Mouse (Mus musculus): ENCODE data around the gene Rragc. TPM values are rescaled to one million over a fixed set of nuclear protein-coding genes. Genes with fewer than 3 reads are reported as not detected.
"Not testable (repeated sequence)": the region's sequence is repeated elsewhere in the genome, so short reads cannot be mapped to it uniquely, and the experiment has no call there.

The Rragc gene
- polyA plus RNA-seq, 1 experiment from 2014 or later = 46.3 TPM

- WGBS = 92% methylated on average over 4 of the region's 4 CpGs
- no peak for ATAC-seq
Observed at GRCm38 (mm10) chr4:123921055-123921565, 3.9 kb downstream of the Rragc start.

DNA sequence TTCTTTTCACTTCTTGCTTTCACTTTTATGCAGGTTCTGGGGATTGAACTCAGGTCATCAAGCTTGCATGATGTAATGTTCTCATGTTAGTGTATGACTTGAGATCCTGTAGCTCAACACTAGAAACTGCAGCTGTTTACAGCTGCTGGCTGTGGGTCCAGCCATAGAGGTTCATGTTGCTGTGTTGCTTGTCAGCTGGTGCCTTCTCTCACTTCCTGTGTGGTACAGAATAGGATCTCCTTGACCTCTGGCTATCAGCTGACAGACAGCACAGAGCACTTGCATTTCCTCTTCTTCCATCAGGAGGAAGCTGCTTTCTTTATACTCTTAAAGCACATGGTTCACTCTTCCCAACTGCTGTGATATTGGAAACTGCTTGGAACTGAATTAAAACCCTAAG, 10.7 kb downstream of the Rragc start:
- H3K4me2 ChIP-seq = no peak overlapping the region
- H3K27me3 ChIP-seq = no peaks in the 10 kb centered on the region
- H3K4me1 ChIP-seq = no peaks in the 10 kb centered on the region
- no peak overlapping the region for H3K9ac ChIP-seq
- H3K9me3 ChIP-seq (replicated peaks) = no peaks in the 10 kb centered on the region
- no peak overlapping the region for H3K27ac ChIP-seq
- no peak overlapping the region for H3K4me3 ChIP-seq
- peaks cover 82% of the 10 kb centered on the region for H3K36me3 ChIP-seq (ENCODE audit: poor library complexity, severe bottlenecking)
- ATAC-seq = no peak

More at GRCm38 (mm10) chr4:123921055-123921565, 3.9 kb downstream of the Rragc start:
- Histone ChIP-seq H3K36me3 (ENCODE audit: poor library complexity, severe bottlenecking) (peaks cover 51% of the 10 kb centered on the region), H3K9me3 (replicated peaks) (no peaks in the 10 kb centered on the region), H3K4me1 (peaks cover 20% of the 10 kb centered on the region), H3K4me2 (no peak overlapping the region), H3K27ac (no peak overlapping the region), H3K27me3 (no peaks in the 10 kb centered on the region), H3K9ac (no peak overlapping the region), H3K4me3 (no peak overlapping the region)

- no peaks in the 10 kb centered on the region for H3K4me1 ChIP-seq
- H3K9me3 ChIP-seq (replicated peaks) = no peaks in the 10 kb centered on the region
- H3K9ac ChIP-seq = no peak overlapping the region
- H3K4me2 ChIP-seq = no peak overlapping the region
- peaks cover 81% of the 10 kb centered on the region for H3K36me3 ChIP-seq (ENCODE audit: poor library complexity, severe bottlenecking)
- no peaks in the 10 kb centered on the region for H3K27me3 ChIP-seq
- no peak overlapping the region for H3K27ac ChIP-seq
- no peak for ATAC-seq
- no peak overlapping the region for H3K4me3 ChIP-seq
- WGBS = 96% methylated on average over 4 of the region's 4 CpGs
Observed at GRCm38 (mm10) chr4:123929994-123930393, 12.7 kb downstream of the Rragc start.

GRCm38 (mm10) chr4:123934306-123934705, 17.1 kb downstream of the Rragc start:
- Histone ChIP-seq H3K9ac (no peak overlapping the region), H3K27me3 (no peaks in the 10 kb centered on the region), H3K9me3 (replicated peaks) (no peaks in the 10 kb centered on the region), H3K27ac (no peak overlapping the region), H3K4me2 (no peak overlapping the region), H3K4me3 (no peak overlapping the region), H3K4me1 (no peaks in the 10 kb centered on the region), H3K36me3 (ENCODE audit: poor library complexity, severe bottlenecking) (peaks cover 73% of the 10 kb centered on the region)
- 86% methylated on average over 4 of the region's 4 CpGs for WGBS
- no peak for ATAC-seq

DNA sequence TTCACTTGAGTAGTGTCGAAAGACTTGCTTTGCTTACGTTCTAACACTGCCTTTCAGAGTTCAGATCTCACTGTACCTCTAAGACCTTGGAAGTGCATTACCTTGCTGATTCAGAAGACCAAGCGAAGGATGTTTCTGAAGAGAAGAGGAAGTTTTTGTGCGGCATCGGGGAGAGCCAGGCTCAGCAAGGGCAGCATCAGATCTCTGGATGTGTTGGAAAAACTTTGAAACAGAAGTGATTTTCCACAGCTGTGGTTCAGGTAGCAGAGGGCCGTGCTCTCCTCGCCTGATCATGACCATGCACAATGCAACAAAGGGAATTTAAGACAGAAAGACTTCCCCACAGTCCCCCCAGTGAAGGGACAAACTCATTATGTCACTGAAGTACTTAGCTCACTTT, 18.8 kb downstream of the Rragc start:
- 93% methylated on average over 7 of the region's 7 CpGs for WGBS
- H3K4me3 ChIP-seq = no peak overlapping the region
- H3K36me3 ChIP-seq (ENCODE audit: poor library complexity, severe bottlenecking) = peaks cover 57% of the 10 kb centered on the region

GRCm38 (mm10) chr4:123939838-123940237, 22.6 kb downstream of the Rragc start:
- Histone ChIP-seq H3K27me3 (no peaks in the 10 kb centered on the region), H3K27ac (no peak overlapping the region), H3K36me3 (ENCODE audit: poor library complexity, severe bottlenecking) (peaks cover 26% of the 10 kb centered on the region), H3K4me2 (no peak overlapping the region), H3K4me1 (no peaks in the 10 kb centered on the region), H3K4me3 (no peak overlapping the region), H3K9me3 (replicated peaks) (no peaks in the 10 kb centered on the region), H3K9ac (no peak overlapping the region)
- 5% methylated on average over 4 of the region's 4 CpGs for WGBS
- 0 out of 2 replicates have a peak, but pooled peaks have one; percentile 19 for ATAC-seq

More for the DNA sequence above, 18.8 kb downstream of the Rragc start:
- H3K4me1 ChIP-seq = no peaks in the 10 kb centered on the region
- H3K27ac ChIP-seq = no peak overlapping the region
- no peaks in the 10 kb centered on the region for H3K27me3 ChIP-seq
- no peak overlapping the region for H3K4me2 ChIP-seq
- no peak for ATAC-seq
- no peak overlapping the region for H3K9ac ChIP-seq
- no peaks in the 10 kb centered on the region for H3K9me3 ChIP-seq (replicated peaks)

- not testable (repeated sequence) for H3K4me1 ChIP-seq; H3K27ac ChIP-seq; H3K9ac ChIP-seq; H3K4me3 ChIP-seq; H3K4me2 ChIP-seq; H3K9me3 ChIP-seq (replicated peaks); ATAC-seq; H3K27me3 ChIP-seq
- H3K36me3 ChIP-seq (ENCODE audit: poor library complexity, severe bottlenecking) = peaks cover 16% of the 10 kb centered on the region
- 76% methylated on average over 7 of the region's 7 CpGs for WGBS
Observed at GRCm38 (mm10) chr4:123940878-123941277, 23.6 kb downstream of the Rragc start.

DNA sequence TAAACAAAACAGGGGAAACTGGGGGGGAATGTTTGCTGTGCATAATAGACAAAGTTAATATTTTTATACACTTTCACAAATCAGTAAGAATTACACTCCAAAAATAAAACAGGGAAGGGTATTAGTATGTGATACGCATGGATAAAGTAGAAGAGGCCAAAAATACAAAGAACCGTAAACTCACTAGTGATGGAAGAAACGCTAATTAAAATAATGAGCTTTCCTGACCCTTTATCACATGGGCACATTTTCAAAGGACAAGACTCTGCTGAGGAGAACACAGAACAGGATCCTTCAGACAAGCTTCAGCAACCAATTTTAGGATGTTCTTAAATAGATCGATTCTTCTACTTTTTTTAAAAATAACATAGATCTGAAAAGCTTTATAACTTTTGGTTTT, 29.5 kb downstream of the Rragc start:
- Histone ChIP-seq H3K9me3 (replicated peaks) (no peaks in the 10 kb centered on the region), H3K27ac (no peak overlapping the region), H3K4me2 (no peak overlapping the region), H3K27me3 (peaks cover 5% of the 10 kb centered on the region), H3K9ac (no peak overlapping the region), H3K36me3 (ENCODE audit: poor library complexity, severe bottlenecking) (no peaks in the 10 kb centered on the region), H3K4me1 (0 out of 2 replicates have a peak, but pooled peaks cover 3% of the 10 kb centered on the region), H3K4me3 (no peak overlapping the region)
- no peak for ATAC-seq
- WGBS = 62% methylated on average over 4 of the region's 4 CpGs

- Histone ChIP-seq H3K4me3 (no peak overlapping the region), H3K4me2 (no peak overlapping the region), H3K9ac (no peak overlapping the region), H3K9me3 (replicated peaks) (no peaks in the 10 kb centered on the region), H3K27me3 (peaks cover 5% of the 10 kb centered on the region), H3K36me3 (ENCODE audit: poor library complexity, severe bottlenecking) (no peaks in the 10 kb centered on the region), H3K4me1 (0 out of 2 replicates have a peak, but pooled peaks cover 6% of the 10 kb centered on the region), H3K27ac (no peak overlapping the region)
- no peak for ATAC-seq
- WGBS = 68% methylated on average over 5 of the region's 5 CpGs
Observed at GRCm38 (mm10) chr4:123947149-123947548, 29.9 kb downstream of the Rragc start.

GRCm38 (mm10) chr4:123948901-123949300, 31.7 kb downstream of the Rragc start:
- no peak for ATAC-seq
- no peak overlapping the region for H3K9ac ChIP-seq
- H3K4me3 ChIP-seq = no peak overlapping the region
- no peak overlapping the region for H3K27ac ChIP-seq
- H3K27me3 ChIP-seq = peaks cover 11% of the 10 kb centered on the region
- no peak overlapping the region for H3K4me2 ChIP-seq
- 69% methylated on average over 6 of the region's 6 CpGs for WGBS
- 0 out of 2 replicates have a peak, but pooled peaks cover 6% of the 10 kb centered on the region for H3K4me1 ChIP-seq
- no peaks in the 10 kb centered on the region for H3K9me3 ChIP-seq (replicated peaks)
- H3K36me3 ChIP-seq (ENCODE audit: poor library complexity, severe bottlenecking) = no peaks in the 10 kb centered on the region

DNA sequence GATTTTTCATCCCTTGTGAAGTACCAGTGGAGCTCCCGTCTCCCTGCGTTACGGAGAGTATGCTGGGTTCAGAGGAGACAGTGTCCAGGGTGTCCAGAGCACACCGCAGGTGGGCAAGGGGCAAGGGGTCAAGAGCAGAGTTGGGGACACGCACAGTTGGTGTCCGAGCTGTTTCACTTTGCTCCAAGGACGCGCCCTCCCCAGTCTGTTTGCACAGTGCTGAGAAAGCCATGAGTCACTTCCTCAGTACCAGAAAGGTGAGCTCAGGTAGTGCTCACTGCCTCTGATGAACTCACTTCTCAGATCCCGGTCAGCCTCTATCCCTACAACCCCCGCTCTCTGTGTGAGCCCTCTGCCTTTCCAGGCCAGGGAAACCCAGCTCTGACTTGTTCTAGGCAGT, 32.4 kb downstream of the Rragc start:
- ATAC-seq = no peak
- H3K9ac ChIP-seq = no peak overlapping the region
- H3K36me3 ChIP-seq (ENCODE audit: poor library complexity, severe bottlenecking) = no peaks in the 10 kb centered on the region

DNA sequence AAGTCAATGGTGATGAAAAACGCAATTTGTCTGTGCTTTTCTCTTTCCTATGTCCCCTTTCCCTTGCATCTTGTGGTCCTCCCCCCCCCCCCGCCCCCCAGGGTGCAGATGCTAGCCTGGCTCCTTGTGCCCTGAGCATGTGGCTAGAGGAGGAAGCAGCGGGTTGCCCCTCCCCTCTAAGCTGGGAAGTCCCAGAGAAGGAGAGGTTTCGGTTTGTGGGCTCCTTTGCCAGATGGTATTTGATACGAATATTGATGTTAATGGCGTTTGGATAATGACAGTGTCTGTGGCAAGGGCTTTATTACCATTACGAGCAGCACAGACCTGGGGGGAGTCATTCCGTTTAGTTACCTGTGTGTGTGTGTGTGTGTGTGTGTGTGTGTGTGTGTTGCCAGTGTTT, 34.8 kb downstream of the Rragc start:
- peaks cover 26% of the 10 kb centered on the region for H3K27me3 ChIP-seq
- no peak for ATAC-seq
- no peaks in the 10 kb centered on the region for H3K9me3 ChIP-seq (replicated peaks)
- H3K9ac ChIP-seq = no peak overlapping the region
- H3K4me1 ChIP-seq = peaks cover 14% of the 10 kb centered on the region; the same call in 1 of the 2 replicates
- H3K4me2 ChIP-seq = no peak overlapping the region
- 53% methylated on average over 7 of the region's 8 CpGs for WGBS
- H3K36me3 ChIP-seq (ENCODE audit: poor library complexity, severe bottlenecking) = no peaks in the 10 kb centered on the region
- no peak overlapping the region for H3K27ac ChIP-seq
- H3K4me3 ChIP-seq = no peak overlapping the region

More for the DNA sequence above, 32.4 kb downstream of the Rragc start:
- H3K4me1 ChIP-seq = 0 out of 2 replicates have a peak, but pooled peaks cover 6% of the 10 kb centered on the region
- H3K4me2 ChIP-seq = no peak overlapping the region
- H3K4me3 ChIP-seq = no peak overlapping the region
- H3K27me3 ChIP-seq = peaks cover 11% of the 10 kb centered on the region
- H3K27ac ChIP-seq = no peak overlapping the region
- WGBS = 81% methylated on average over 10 of the region's 10 CpGs
- no peaks in the 10 kb centered on the region for H3K9me3 ChIP-seq (replicated peaks)
